Mouse (Mus musculus): Measurements from ENCODE around the gene Abcc3. TPM values are rescaled to one million over a fixed set of nuclear protein-coding genes. Genes with fewer than 3 reads are reported as not detected.

Abcc3 gene
- polyA plus RNA-seq, 1 experiment, result 1.9 TPM

Other genes with a start within 250 kb of the Abcc3 start
- 44.4 and 45.5 TPM in 2 replicates for gene Tob1, start 181.5 kb downstream of the Abcc3 start, polyA plus RNA-seq (2012; rRNA removed)
- 1.2 and 1.3 TPM in 2 replicates for gene Wfikkn2, start 147.0 kb downstream of the Abcc3 start, polyA plus RNA-seq (2012; rRNA removed)
- not detected in 2 replicates for gene Gm21885, start 111.1 kb downstream of the Abcc3 start, polyA plus RNA-seq (2012; rRNA removed)
- 181 and 209 TPM in 2 replicates for gene Luc7l3, start 71.0 kb downstream of the Abcc3 start, polyA plus RNA-seq (2012; rRNA removed)
- 138 and 164 TPM in 2 replicates for gene Ankrd40, start 65.0 kb downstream of the Abcc3 start, polyA plus RNA-seq (2012; rRNA removed)
- gene Cacna1g, start 81.2 kb upstream of the Abcc3 start, polyA plus RNA-seq (2012; rRNA removed), result 188 and 191 TPM in 2 replicates
- gene Spata20, start 93.2 kb upstream of the Abcc3 start, polyA plus RNA-seq (2012; rRNA removed), result 0.24 and 0.34 TPM in 2 replicates
- 0.60 and 1.2 TPM in 2 replicates for gene Epn3, start 107.0 kb upstream of the Abcc3 start, polyA plus RNA-seq (2012; rRNA removed)
- gene Mycbpap, start 128.7 kb upstream of the Abcc3 start, polyA plus RNA-seq (2012; rRNA removed), result 1.9 and 2.0 TPM in 2 replicates
- gene Rsad1, start 156.3 kb upstream of the Abcc3 start, polyA plus RNA-seq (2012; rRNA removed), result 11.8 and 12.5 TPM in 2 replicates
- gene Chad, start 172.1 kb upstream of the Abcc3 start, polyA plus RNA-seq (2012; rRNA removed), result 0.11 and 0.22 TPM in 2 replicates
- gene Acsf2, start 208.9 kb upstream of the Abcc3 start, polyA plus RNA-seq (2012; rRNA removed), result 16.1 and 17.0 TPM in 2 replicates
- 67.1 and 76.3 TPM in 2 replicates for gene Lrrc59, start 236.8 kb upstream of the Abcc3 start, polyA plus RNA-seq (2012; rRNA removed)